Mouse (Mus musculus): ENCODE data around the gene Ensa.

The Ensa gene

DNA sequence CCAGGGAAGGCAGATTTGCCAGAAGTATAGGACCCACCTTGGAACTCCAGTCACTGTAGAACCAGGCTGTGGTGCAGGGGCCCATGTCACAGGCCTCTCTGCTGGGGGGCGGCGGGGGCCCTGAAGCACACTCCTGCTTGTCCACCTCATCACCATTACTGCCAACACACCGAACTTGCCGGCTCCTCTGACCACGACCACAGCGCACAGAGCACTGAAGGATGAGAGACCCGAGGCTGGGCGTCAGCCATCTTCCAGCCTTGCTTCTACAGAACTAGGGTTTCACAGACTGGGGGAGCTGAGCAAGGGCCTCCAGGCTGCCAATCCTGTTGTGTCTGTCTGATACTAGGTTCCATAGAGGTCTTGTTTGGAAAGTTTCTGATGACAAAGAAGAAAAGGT is 54.8 kb downstream of the Ensa start:
- DNase-seq (ENCODE audit: extremely low spot score) = no peak

DNA sequence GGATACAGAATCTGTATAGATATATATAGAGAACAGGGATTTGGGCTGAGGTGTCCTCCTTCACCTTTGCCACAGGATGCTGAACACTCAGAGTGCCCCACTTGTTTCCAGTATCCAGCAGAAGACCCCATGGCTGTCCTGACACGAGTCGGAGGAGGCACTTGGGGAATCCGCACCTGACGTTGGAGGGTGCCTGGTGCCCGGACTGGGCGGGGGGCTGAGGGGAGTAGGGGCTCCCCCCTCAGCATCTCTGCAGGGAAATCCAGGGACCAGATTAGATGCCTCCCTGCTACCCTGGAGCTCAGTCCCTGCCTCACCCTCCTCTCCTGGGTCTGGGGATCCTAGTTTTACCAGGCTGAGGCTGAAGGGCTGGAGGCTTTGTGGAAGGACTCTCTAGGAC is 55.9 kb downstream of the Ensa start:
- no peak for DNase-seq (ENCODE audit: extremely low spot score)

DNA sequence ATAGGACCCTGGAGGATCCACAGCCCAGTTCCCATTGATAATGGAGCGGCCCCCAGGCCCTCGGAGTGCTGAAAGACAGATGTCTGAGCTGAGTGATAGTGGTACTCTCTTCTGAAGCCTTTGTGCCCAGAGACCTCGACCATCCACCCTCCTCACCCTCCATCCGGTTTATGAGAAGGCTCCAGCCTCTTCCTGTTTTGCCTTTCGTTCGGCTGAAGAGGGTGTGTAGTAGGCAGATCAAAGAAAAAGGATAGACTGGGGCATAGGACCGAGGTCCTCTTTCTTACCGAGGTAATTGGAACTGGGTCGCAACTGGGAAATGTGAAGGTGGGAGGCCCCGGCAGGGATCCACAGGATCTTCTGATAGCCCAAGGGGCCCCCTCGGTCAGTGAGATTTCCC is 56.6 kb downstream of the Ensa start:
- DNase-seq (ENCODE audit: extremely low spot score) = no peak
